Mouse (Mus musculus) heart, embryonic 11.5 days (tissue): ENCODE measurements around the gene Tspo. TPM values are rescaled to one million over a fixed set of nuclear protein-coding genes. Genes with fewer than 3 reads are reported as not detected.

Source experiments
- ATAC-seq: fragments of 200-750 bp; cut with Nextera tagmentation; replicated peaks from 2 replicates; pipeline ENCODE4 v1.8.0; 2017; ENCODE audit warnings: moderate library complexity; ENCODE audit not compliant: insufficient number of reproducible peaks, low FRiP score, low TSS enrichment
- H3K27ac ChIP-seq: fragments of 300-500 bp; sonication (generic); 2 replicates; pipeline ENCODE4 v1.5.1; 2014; ENCODE audit warnings: mild to moderate bottlenecking, low read depth, low read length
- H3K27me3 ChIP-seq: fragments of 300-500 bp; sonication (generic); 2 replicates; pipeline ENCODE4 v1.6.1; 2014; ENCODE audit warnings: mild to moderate bottlenecking, low read length, mixed read lengths; ENCODE audit not compliant: control insufficient read depth, insufficient read depth
- H3K36me3 ChIP-seq: fragments of 300-500 bp; sonication (generic); 2 replicates; pipeline ENCODE4 v1.6.1; 2014; ENCODE audit warnings: mild to moderate bottlenecking, low read length, moderate library complexity, mixed read lengths; ENCODE audit not compliant: control insufficient read depth, insufficient read depth
- H3K4me1 ChIP-seq: fragments of 300-500 bp; sonication (generic); 2 replicates; pipeline ENCODE4 v1.6.1; 2014; ENCODE audit warnings: low read length; ENCODE audit not compliant: control insufficient read depth, insufficient read depth
- H3K4me2 ChIP-seq: fragments of 300-500 bp; sonication (generic); 2 replicates; pipeline ENCODE4 v1.6.1; 2014; ENCODE audit warnings: mild to moderate bottlenecking, moderate library complexity
- H3K4me3 ChIP-seq: fragments of 300-500 bp; sonication (generic); 2 replicates; pipeline ENCODE4 v1.5.1; 2014; ENCODE audit warnings: low read depth, low read length
- H3K9ac ChIP-seq: fragments of 300-500 bp; sonication (generic); 2 replicates; pipeline ENCODE4 v1.6.1; 2014; ENCODE audit warnings: mild to moderate bottlenecking, low read depth, low read length, moderate library complexity
- H3K9me3 ChIP-seq: fragments of 300-500 bp; sonication (generic); replicated peaks from 2 replicates; pipeline ENCODE4 v1.6.1; 2016; ENCODE audit warnings: low read length; ENCODE audit not compliant: control insufficient read depth
- whole genome bisulfite sequencing: fragments of 180-500 bp; shearing (Covaris S2); extraction: QIAGEN DNeasy Blood & Tissue Kit; methylation state at CpG from one replicate; pipeline ENCODE4 v1.1.7; 2014; ENCODE audit not compliant: insufficient replicate concordance; 5-methylcytosine and 5-hydroxymethylcytosine counted together
- polyA plus RNA-seq: library from polyadenylated mRNA; unstranded; fragments of >200 nt; fragmentation: Nextera tagmentation; extraction: Ambion mirVana; gene quantifications from 2 replicates; pipeline ENCODE4 v1.2.1, GENCODE M21; 2014

Tspo gene
- polyA plus RNA-seq, 1 experiment from 2014 or later, result 136 TPM

DNA sequence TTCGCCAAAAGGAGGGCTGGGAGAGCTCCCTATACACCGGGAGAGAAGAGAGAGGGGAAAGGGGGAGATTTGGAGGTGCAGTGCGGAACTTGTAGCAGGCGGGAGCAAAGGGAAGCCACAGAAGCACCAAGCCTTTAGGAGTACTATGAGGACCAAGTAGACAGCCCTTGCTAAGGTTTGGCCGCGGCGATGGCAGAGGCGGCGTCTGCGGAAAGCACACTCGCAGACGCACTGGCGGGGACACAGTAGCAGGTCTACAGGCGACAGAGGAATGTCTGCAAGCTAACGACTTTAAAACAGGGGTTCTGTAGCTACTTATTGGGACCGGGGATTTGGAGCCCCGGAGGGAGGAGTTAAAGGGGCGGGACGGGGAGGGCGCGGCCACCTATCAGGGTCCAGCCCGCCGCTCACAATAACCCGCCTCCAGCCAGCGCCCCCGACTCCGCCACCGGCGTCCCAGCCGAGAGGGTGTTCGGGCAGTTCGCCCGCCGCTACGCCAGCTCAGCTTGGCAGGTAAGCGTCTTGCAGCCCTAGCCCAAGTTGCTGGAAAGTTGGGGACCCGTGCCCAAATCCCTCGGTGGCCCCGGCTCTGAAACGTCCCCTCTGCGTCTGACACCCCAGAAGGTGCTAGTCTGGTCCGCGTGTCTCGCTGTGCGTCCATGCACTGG is 36.8 kb upstream of the Tspo start, which contains the start of gene Bik:
Gene Bik (plus strand): TSS at position 439 of the 668 bp plus-strand sequence.
- H3K4me2 ChIP-seq, result peak within 1 kb of the TSS; percentile 89
- peaks cover 76% of the 10 kb centered on the region for H3K4me1 ChIP-seq
- H3K36me3 ChIP-seq, result no peaks in the 10 kb centered on the region
- H3K9ac ChIP-seq, result peak within 1 kb of the TSS; percentile 72
- WGBS, result under 1% methylated on average over 45 of the region's 45 CpGs
- H3K27me3 ChIP-seq, result peaks cover 6% of the 10 kb centered on the region; the same call in 1 of the 2 replicates
- peak within 1 kb of the TSS; percentile 97; the same call in 1 of the 2 replicates for H3K27ac ChIP-seq
- ATAC-seq, result peak; percentile 53; the same call in 1 of the 2 replicates
- H3K9me3 ChIP-seq, result no peaks in the 10 kb centered on the region
- H3K4me3 ChIP-seq, result peak within 1 kb of the TSS; percentile 68

DNA sequence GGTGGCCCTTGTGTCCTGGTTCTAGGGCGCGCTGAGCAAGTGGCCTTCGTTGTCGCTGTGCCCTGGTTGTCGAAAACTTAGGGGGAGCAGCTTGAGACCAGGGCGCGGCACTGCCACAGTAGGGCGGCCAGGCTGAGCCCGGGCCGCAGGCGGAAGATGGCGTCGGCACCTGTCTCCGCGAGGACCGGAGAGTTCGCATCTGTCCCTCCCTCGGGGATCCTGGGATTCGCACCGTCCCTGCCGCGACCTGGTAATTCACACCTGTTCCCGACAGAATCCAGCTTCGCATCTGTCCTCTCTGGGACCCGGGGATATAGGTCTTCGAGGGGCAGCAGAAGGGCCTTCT is 36.3 kb upstream of the Tspo start:
- Histone ChIP-seq H3K4me3 (peak overlapping the region; percentile 68), H3K4me1 (peaks cover 72% of the 10 kb centered on the region), H3K27ac (no peak overlapping the region), H3K36me3 (0 out of 2 replicates have a peak, but pooled peaks cover 2% of the 10 kb centered on the region), H3K9ac (peak overlapping the region; percentile 72), H3K9me3 (no peaks in the 10 kb centered on the region), H3K4me2 (peak overlapping the region; percentile 89), H3K27me3 (peaks cover 6% of the 10 kb centered on the region; the same call in 1 of the 2 replicates)
- WGBS, result 2% methylated on average over 26 of the region's 26 CpGs
- ATAC-seq, result no peak

DNA sequence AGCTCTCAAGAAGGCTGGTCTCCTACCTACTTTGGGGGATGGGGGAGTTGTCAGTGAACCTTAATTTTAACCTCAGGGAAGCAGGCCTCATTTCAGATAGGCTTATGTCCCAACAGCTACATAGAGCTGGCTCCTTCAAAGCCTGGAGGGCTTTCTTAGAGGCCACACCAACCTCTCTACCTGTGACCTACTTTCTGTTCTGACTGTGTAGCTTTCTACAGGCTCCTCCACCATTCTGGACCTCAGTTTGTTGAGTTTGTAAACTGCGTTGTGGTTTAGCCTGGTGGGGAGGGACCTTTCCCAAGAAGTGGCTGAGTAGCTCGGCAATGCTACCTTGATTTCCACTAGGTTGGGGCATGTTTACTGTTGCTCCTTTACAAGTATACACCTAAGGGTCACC is 35.6 kb upstream of the Tspo start:
- 49% methylated on average over 2 of the region's 2 CpGs for WGBS
- Histone ChIP-seq H3K4me2 (peak overlapping the region; percentile 89), H3K4me3 (peak overlapping the region; percentile 68)

DNA sequence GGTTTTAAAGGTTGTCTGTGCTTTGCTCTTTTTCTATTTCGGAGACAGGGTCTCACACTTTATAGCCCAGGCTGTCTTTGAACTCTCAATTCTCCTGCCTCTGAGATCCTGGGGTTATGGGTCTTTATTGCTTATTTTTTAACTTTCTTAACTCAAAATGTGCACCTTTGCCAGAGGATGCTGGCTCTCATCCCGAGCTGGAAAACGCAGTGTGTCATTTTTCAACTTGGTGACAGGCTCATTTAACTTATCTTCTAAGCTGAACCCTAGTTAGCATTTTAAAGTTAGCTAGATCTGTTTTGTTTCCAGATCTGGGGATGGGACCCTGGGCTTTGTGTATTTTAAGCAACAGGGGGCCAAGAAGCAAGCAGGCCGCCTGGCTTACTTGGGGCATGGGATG is 34.5 kb upstream of the Tspo start:
- H3K9me3 ChIP-seq, result no peaks in the 10 kb centered on the region
- 0 out of 2 replicates have a peak, but pooled peaks cover 3% of the 10 kb centered on the region for H3K36me3 ChIP-seq
- no peak overlapping the region for H3K27ac ChIP-seq
- peaks cover 59% of the 10 kb centered on the region for H3K4me1 ChIP-seq
- no peak overlapping the region for H3K4me3 ChIP-seq
- 47% methylated on average over 4 of the region's 4 CpGs for whole genome bisulfite sequencing
- peaks cover 6% of the 10 kb centered on the region; the same call in 1 of the 2 replicates for H3K27me3 ChIP-seq
- no peak overlapping the region for H3K9ac ChIP-seq
- ATAC-seq, result no peak
- H3K4me2 ChIP-seq, result peak overlapping the region; percentile 89

More for the DNA sequence above, 35.6 kb upstream of the Tspo start:
- H3K27ac ChIP-seq, result no peak overlapping the region
- ATAC-seq, result no peak
- H3K27me3 ChIP-seq, result peaks cover 6% of the 10 kb centered on the region; the same call in 1 of the 2 replicates
- H3K9me3 ChIP-seq, result no peaks in the 10 kb centered on the region
- H3K9ac ChIP-seq, result peak overlapping the region; percentile 72
- peaks cover 65% of the 10 kb centered on the region for H3K4me1 ChIP-seq
- 0 out of 2 replicates have a peak, but pooled peaks cover 3% of the 10 kb centered on the region for H3K36me3 ChIP-seq

DNA sequence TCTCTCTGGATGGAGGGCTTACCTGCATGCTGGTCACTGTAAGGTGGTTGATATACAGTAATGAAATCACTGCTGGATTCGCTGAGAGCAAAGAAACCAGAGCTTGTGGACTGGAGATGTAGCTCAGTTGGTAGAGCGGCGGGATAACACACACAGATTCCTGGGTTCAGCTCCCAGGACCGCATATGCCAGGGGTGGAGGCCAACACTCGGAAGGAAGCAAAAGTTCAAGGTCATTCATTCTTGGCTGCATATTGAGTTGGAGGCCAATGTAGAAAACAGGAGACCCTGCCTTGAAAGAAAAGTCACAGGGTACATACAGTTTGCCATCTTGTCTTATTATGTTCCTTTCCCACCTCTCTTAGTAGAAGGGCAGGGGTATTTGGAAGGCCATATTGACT is 33.6 kb upstream of the Tspo start:
- no peaks in the 10 kb centered on the region for H3K9me3 ChIP-seq
- no peak overlapping the region for H3K9ac ChIP-seq
- no peak overlapping the region for H3K4me3 ChIP-seq
- peaks cover 54% of the 10 kb centered on the region for H3K4me1 ChIP-seq
- H3K4me2 ChIP-seq, result peak overlapping the region; percentile 89
- H3K36me3 ChIP-seq, result 0 out of 2 replicates have a peak, but pooled peaks cover 3% of the 10 kb centered on the region
- no peak for ATAC-seq
- H3K27ac ChIP-seq, result no peak overlapping the region
- peaks cover 6% of the 10 kb centered on the region; the same call in 1 of the 2 replicates for H3K27me3 ChIP-seq
- 78% methylated on average over 5 of the region's 5 CpGs for WGBS

DNA sequence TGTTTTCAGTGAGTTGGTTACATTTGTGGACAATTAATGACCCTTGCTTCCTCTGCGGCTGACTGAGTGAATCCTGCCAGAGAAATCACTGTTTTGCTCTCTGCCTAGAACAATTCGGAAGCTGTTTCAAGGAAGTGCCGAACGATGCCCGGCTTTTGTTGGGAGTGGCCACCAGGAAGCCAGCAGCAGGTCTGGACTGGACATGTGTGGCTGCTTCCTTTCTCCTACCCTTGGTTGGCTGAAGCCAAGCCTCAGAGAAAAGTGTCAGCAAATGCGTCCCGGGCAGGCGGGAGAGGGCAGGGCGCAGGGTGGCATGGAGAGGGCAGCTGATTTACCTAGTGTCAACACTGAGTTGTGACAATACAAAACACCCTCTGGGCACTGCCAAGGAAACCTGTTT is 33.2 kb upstream of the Tspo start:
- Histone ChIP-seq H3K36me3 (0 out of 2 replicates have a peak, but pooled peaks cover 3% of the 10 kb centered on the region), H3K9ac (no peak overlapping the region), H3K4me2 (peak overlapping the region; percentile 7; the same call in 1 of the 2 replicates), H3K4me1 (peaks cover 54% of the 10 kb centered on the region), H3K27me3 (peaks cover 6% of the 10 kb centered on the region; the same call in 1 of the 2 replicates), H3K9me3 (no peaks in the 10 kb centered on the region), H3K4me3 (no peak overlapping the region), H3K27ac (0 out of 2 replicates have a peak overlapping the region, but pooled peaks have one; percentile 12)
- 76% methylated on average over 9 of the region's 9 CpGs for WGBS
- no peak for ATAC-seq

DNA sequence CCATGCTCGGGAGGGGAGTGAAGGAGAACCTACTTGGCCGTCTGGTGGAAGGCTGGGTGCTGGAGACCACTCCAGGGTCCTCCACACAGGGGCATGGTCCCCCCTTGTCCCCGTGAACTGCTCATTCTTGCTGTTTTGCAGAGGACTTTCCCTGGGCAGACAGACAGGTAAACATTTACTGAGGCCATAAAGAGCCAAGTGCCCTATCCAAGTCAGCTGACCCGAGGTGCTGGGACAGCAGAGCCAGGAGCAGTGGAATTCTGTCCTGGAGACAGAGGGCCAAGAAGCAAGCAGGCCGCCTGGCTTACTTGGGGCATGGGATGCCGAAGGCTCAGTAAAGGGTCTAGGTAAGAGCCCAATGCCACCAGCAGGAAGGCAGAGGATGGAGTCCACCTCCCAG is 32.7 kb upstream of the Tspo start:
- H3K36me3 ChIP-seq, result 0 out of 2 replicates have a peak, but pooled peaks cover 3% of the 10 kb centered on the region
- 0 out of 2 replicates have a peak overlapping the region, but pooled peaks have one; percentile 12 for H3K27ac ChIP-seq
- WGBS, result 75% methylated on average over 6 of the region's 6 CpGs
- H3K4me1 ChIP-seq, result peaks cover 54% of the 10 kb centered on the region
- no peak overlapping the region for H3K9ac ChIP-seq
- peaks cover 6% of the 10 kb centered on the region; the same call in 1 of the 2 replicates for H3K27me3 ChIP-seq
- no peak overlapping the region for H3K4me3 ChIP-seq
- ATAC-seq, result no peak
- no peak overlapping the region for H3K4me2 ChIP-seq
- no peaks in the 10 kb centered on the region for H3K9me3 ChIP-seq

DNA sequence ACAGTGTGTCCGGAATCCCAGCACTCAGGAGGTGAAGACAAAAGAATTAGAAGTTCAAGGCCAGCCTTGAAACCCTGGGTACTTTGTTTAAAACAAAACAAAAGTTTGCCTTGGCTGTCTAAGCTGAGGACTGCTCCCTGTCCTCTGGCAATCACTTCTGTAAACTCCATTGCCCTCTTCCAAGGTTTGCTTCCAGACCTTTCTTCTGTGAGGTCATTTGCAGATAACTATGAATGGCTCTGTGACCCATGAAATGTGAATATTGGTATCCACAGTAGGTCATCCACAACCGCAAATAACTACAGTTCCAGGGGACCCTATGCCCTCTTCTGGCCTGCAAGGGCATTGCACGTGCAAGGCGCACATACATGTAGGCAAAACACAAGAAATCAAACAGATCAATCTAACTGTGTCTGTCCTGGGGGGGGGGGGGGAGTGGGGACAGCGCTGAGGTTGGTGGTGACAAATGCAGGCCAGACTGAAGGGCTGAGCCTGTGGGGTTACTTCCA is 31.4 kb upstream of the Tspo start:
- H3K4me2 ChIP-seq, result no peak overlapping the region
- 0 out of 2 replicates have a peak, but pooled peaks cover 3% of the 10 kb centered on the region for H3K36me3 ChIP-seq
- 78% methylated on average over 5 of the region's 5 CpGs for WGBS
- ATAC-seq, result no peak
- no peaks in the 10 kb centered on the region for H3K9me3 ChIP-seq
- H3K4me1 ChIP-seq, result peaks cover 51% of the 10 kb centered on the region
- H3K9ac ChIP-seq, result no peak overlapping the region
- H3K27ac ChIP-seq, result no peak overlapping the region
- peaks cover 6% of the 10 kb centered on the region; the same call in 1 of the 2 replicates for H3K27me3 ChIP-seq
- no peak overlapping the region for H3K4me3 ChIP-seq
